Mouse (Mus musculus) naive thymus-derived CD4-positive, alpha-beta T cell, adult 2 months (primary cell): Measurements from ENCODE around the gene Mapk11.

Source experiments
- DNase-seq: peaks from one replicate; pipeline ENCODE4 v3.0.0-alpha.2; 2011; ENCODE audit warnings: low read depth

Gene Mapk11

GRCm38 (mm10) chr15:89104425-89104824 is 45.0 kb downstream of the Mapk11 start:
- no peak for DNase-seq

DNA sequence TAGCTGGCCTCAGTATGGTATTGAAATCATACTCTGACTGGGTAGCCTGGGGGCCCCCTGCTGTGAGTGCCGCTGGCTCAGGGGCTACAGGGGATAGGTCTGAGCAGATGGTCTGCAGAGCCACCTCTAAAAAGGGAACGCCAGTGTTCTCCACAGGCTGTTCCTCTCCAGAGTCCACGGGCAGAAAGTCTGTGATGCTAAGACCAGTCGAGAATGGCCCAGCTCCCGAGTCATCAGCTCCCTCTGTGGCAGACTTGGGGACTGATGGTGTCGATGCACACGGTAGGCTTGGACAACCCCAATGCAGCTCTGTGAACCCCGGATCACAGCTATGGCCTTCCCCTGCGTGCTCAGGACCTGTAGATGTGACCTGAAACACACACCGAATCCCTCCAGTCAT is 45.5 kb downstream of the Mapk11 start:
- DNase-seq: no peak

DNA sequence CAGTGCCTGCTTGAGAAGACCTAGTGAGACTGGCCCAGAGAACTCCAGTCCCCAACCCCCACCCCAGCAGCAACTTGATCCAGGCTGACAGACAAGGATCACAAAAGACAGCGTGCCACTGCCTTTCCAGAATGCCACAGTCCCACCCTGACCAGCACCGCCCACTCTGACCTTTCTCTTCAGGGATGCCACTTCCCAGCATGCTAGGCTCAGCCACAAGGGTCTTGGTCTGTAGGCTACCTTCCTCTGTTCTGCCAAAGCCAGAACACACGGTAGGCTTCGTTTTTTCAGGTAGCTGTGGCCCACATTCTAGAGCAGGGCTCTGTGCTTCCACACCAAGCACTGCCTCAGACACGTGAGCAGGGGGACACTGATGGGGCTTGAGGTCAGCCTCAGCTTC is 46.8 kb downstream of the Mapk11 start:
- no peak for DNase-seq

DNA sequence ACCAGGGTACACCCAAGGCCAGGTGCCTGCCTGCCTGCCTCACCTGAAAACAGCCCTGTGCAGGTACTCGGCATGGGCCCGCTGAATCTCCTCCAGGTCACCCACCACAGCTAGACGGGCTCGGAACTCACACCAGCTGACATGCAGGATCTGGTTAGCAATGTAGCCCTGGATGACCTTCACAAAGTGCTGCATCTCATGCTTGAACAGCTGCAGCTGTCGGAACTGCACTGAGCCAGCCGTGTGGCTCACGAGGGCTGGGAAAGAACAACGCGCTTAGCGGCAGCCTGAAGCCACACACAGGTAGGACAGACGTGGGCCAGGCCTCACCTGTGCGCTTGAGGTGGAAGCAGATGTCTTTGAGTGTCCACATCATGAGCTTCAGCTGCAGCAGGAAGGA is 48.6 kb downstream of the Mapk11 start:
- no peak for DNase-seq

- no peak for DNase-seq
These were observed 50.8 kb downstream of the Mapk11 start for GRCm38 (mm10) chr15:89098616-89099015.

- no peak for DNase-seq
These were observed 52.0 kb downstream of the Mapk11 start for GRCm38 (mm10) chr15:89097450-89097849.
